Mouse (Mus musculus): ENCODE measurements around the gene Drd3. TPM values are rescaled to one million over a fixed set of nuclear protein-coding genes. Genes with fewer than 3 reads are reported as not detected.

Drd3 gene
- polyA plus RNA-seq, 1 experiment: not detected

GRCm38 (mm10) chr16:43818404-43818803, 64.6 kb downstream of the Drd3 start:
- H3K4me3 ChIP-seq (ENCODE audit: insufficient read depth, low read length): no peak overlapping the region
- TF ChIP-seq CTCF (IDR thresholded peaks at IDR 0.05; ENCODE audit: low read depth, low read length) (no peak), POLR2A (IDR thresholded peaks at IDR 0.05; ENCODE audit: borderline replicate concordance, low read depth, low read length) (no peak)
- no peaks in the 10 kb centered on the region for H3K4me1 ChIP-seq (ENCODE audit: control insufficient read depth, insufficient read depth, low read length)
- no peak overlapping the region for H3K27ac ChIP-seq (ENCODE audit: insufficient read depth, low read depth, low read length)

- TF ChIP-seq POLR2A (IDR thresholded peaks at IDR 0.05; ENCODE audit: borderline replicate concordance, low read depth, low read length) (no peak), CTCF (IDR thresholded peaks at IDR 0.05; ENCODE audit: low read depth, low read length) (no peak)
- Histone ChIP-seq H3K27ac (ENCODE audit: insufficient read depth, low read depth, low read length) (no peak overlapping the region), H3K4me1 (ENCODE audit: control insufficient read depth, insufficient read depth, low read length) (no peaks in the 10 kb centered on the region), H3K4me3 (ENCODE audit: insufficient read depth, low read length) (no peak overlapping the region)
Observed at GRCm38 (mm10) chr16:43827492-43827891, 73.7 kb downstream of the Drd3 start.

DNA sequence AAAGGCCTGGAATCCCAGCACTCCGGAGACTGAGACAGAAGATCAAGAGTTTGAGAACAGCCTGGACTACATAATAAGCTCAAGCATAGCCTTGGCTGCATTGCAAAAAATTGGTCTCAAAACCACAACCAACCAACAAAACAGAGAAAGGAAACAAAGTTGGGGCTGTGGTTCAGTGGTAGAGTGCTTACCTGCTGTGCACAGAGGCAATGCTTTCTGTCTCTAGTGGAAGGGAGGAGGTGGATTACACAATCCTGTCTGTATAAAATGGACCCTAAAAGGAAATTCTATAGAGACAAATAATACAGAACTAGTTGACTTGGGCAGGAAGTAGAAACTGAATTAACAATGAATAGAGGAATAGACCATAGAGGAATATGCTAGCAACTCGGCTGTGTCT, 78.1 kb downstream of the Drd3 start:
- Histone ChIP-seq H3K27ac (ENCODE audit: insufficient read depth, low read depth, low read length) (no peak overlapping the region), H3K4me1 (ENCODE audit: control insufficient read depth, insufficient read depth, low read length) (no peaks in the 10 kb centered on the region), H3K4me3 (ENCODE audit: insufficient read depth, low read length) (no peak overlapping the region)
- TF ChIP-seq POLR2A (IDR thresholded peaks at IDR 0.05; ENCODE audit: borderline replicate concordance, low read depth, low read length) (no peak), CTCF (IDR thresholded peaks at IDR 0.05; ENCODE audit: low read depth, low read length) (no peak)

DNA sequence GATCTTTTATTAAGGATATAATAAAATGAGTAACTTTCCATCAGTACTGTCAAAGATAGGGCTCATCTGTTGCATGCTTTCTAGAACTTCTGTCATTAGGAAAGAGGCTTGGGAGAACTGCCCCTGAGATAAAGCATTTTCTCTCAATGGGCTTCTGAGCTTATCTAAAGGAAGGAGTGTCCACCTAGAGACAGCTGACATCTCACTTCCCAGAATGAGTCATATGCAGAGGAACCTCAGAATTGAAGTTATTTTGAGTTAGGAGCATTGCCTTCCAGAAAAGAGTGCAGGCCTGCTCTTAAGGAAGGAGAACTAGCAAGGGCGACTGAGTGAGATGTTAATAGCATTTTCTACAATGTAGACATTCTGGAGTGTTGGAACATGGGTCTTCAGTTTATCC, 87.4 kb downstream of the Drd3 start:
- TF ChIP-seq POLR2A (IDR thresholded peaks at IDR 0.05; ENCODE audit: borderline replicate concordance, low read depth, low read length): no peak
- TF ChIP-seq CTCF (IDR thresholded peaks at IDR 0.05; ENCODE audit: low read depth, low read length): no peak
- no peak overlapping the region for H3K4me3 ChIP-seq (ENCODE audit: insufficient read depth, low read length)
- H3K4me1 ChIP-seq (ENCODE audit: control insufficient read depth, insufficient read depth, low read length): 0 out of 2 replicates have a peak, but pooled peaks cover 4% of the 10 kb centered on the region
- no peak overlapping the region for H3K27ac ChIP-seq (ENCODE audit: insufficient read depth, low read depth, low read length)

- TF ChIP-seq POLR2A (IDR thresholded peaks at IDR 0.05; ENCODE audit: borderline replicate concordance, low read depth, low read length) (no peak), CTCF (IDR thresholded peaks at IDR 0.05; ENCODE audit: low read depth, low read length) (no peak)
- Histone ChIP-seq H3K4me3 (ENCODE audit: insufficient read depth, low read length) (no peak overlapping the region), H3K4me1 (ENCODE audit: control insufficient read depth, insufficient read depth, low read length) (no peaks in the 10 kb centered on the region), H3K27ac (ENCODE audit: insufficient read depth, low read depth, low read length) (no peak overlapping the region)
Observed at GRCm38 (mm10) chr16:43849839-43850238, 96.0 kb downstream of the Drd3 start.

- no peaks in the 10 kb centered on the region for H3K4me1 ChIP-seq (ENCODE audit: control insufficient read depth, insufficient read depth, low read length)
- TF ChIP-seq POLR2A (IDR thresholded peaks at IDR 0.05; ENCODE audit: borderline replicate concordance, low read depth, low read length) (no peak), CTCF (IDR thresholded peaks at IDR 0.05; ENCODE audit: low read depth, low read length) (no peak)
Observed at GRCm38 (mm10) chr16:43858941-43859476, 105.2 kb downstream of the Drd3 start.

GRCm38 (mm10) chr16:43860624-43861023, 106.8 kb downstream of the Drd3 start:
- no peak overlapping the region for H3K27ac ChIP-seq (ENCODE audit: insufficient read depth, low read depth, low read length)
- TF ChIP-seq CTCF (IDR thresholded peaks at IDR 0.05; ENCODE audit: low read depth, low read length) (no peak), POLR2A (IDR thresholded peaks at IDR 0.05; ENCODE audit: borderline replicate concordance, low read depth, low read length) (no peak)
- no peak overlapping the region for H3K4me3 ChIP-seq (ENCODE audit: insufficient read depth, low read length)
- no peaks in the 10 kb centered on the region for H3K4me1 ChIP-seq (ENCODE audit: control insufficient read depth, insufficient read depth, low read length)

More at GRCm38 (mm10) chr16:43858941-43859476, 105.2 kb downstream of the Drd3 start:
- H3K27ac ChIP-seq (ENCODE audit: insufficient read depth, low read depth, low read length): no peak overlapping the region
- H3K4me3 ChIP-seq (ENCODE audit: insufficient read depth, low read length): no peak overlapping the region

DNA sequence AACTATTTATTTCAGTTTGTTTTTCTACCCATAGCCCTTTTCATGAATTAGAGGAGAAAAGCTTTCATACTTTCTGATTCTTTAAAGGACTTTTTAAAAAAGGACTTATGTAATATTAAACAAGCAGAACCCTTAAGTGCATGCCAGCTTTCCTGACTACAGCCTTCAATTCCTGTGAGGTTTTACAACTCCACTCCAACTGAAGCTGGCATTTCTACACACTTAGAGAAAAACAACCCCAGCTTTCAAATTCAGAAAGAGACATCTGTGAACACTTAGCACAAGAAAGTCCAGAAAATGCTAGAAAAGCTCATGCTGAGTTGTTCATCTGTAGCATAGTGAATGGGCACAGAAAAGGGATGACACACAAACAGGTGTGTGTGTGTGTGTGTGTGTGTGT, 116.0 kb downstream of the Drd3 start:
- Histone ChIP-seq H3K27ac (ENCODE audit: insufficient read depth, low read depth, low read length) (no peak overlapping the region), H3K4me3 (ENCODE audit: insufficient read depth, low read length) (no peak overlapping the region), H3K4me1 (ENCODE audit: control insufficient read depth, insufficient read depth, low read length) (no peaks in the 10 kb centered on the region)
- no peak for TF ChIP-seq CTCF (IDR thresholded peaks at IDR 0.05; ENCODE audit: low read depth, low read length)
- TF ChIP-seq POLR2A (IDR thresholded peaks at IDR 0.05; ENCODE audit: borderline replicate concordance, low read depth, low read length): no peak

DNA sequence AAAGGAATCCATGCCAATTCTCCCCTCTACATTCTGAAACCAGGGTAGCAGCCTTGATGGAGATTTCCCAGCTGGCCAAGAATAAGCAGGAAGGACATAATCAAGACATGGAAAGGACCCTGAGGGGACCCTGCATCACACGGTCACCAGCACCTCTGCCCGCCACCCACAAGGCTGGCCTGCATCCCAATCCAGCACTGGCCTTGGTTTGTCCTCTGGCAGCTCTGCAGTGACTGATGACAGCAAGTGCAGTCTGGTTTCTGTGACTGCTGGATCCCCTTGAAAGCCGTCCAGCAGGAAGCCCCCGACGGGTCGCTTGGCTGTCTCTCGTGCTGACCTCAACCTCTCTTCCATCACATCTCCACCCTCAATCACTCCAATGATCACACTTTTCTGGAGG, 117.6 kb downstream of the Drd3 start:
- no peak overlapping the region for H3K27ac ChIP-seq (ENCODE audit: insufficient read depth, low read depth, low read length)
- H3K4me1 ChIP-seq (ENCODE audit: control insufficient read depth, insufficient read depth, low read length): no peaks in the 10 kb centered on the region
- TF ChIP-seq POLR2A (IDR thresholded peaks at IDR 0.05; ENCODE audit: borderline replicate concordance, low read depth, low read length) (no peak), CTCF (IDR thresholded peaks at IDR 0.05; ENCODE audit: low read depth, low read length) (no peak)
- no peak overlapping the region for H3K4me3 ChIP-seq (ENCODE audit: insufficient read depth, low read length)

Other genes starting within 250 kb of the Drd3 start
- gene Tigit, start 89.9 kb upstream of the Drd3 start, polyA plus RNA-seq (2012; ENCODE audit: insufficient read depth, insufficient read length, missing spikeins): not detected in 2 replicates
- 7.5 and 9.5 TPM in 2 replicates for gene Ccdc191, start 135.8 kb downstream of the Drd3 start, polyA plus RNA-seq (2012; ENCODE audit: insufficient read depth, insufficient read length, missing spikeins)
- gene Qtrt2, start 172.8 kb downstream of the Drd3 start, polyA plus RNA-seq (2012; ENCODE audit: insufficient read depth, insufficient read length, missing spikeins): 7.3 and 11.9 TPM in 2 replicates
- 1.3 and 1.6 TPM in 2 replicates for gene Zdhhc23, start 225.8 kb downstream of the Drd3 start, polyA plus RNA-seq (2012; ENCODE audit: insufficient read depth, insufficient read length, missing spikeins)

All from bone marrow macrophage, adult 2 months (primary cell).